Mouse (Mus musculus): ENCODE data around the gene Atp2b2. TPM values are rescaled to one million over a fixed set of nuclear protein-coding genes. Genes with fewer than 3 reads are reported as not detected.
A peak's percentile ranks its signal among the peaks of the same experiment; 100 is the strongest.
"Not testable (repeated sequence)": the region's sequence is repeated elsewhere in the genome, so short reads cannot be mapped to it uniquely, and the experiment has no call there.

Gene Atp2b2
- total RNA-seq, 4 experiments from 2014 or later: 288 to 357 (median 324) TPM

GRCm38 (mm10) chr6:113728181-113728580 lies 314.2 kb downstream of the Atp2b2 start:
- no peak for DNase-seq (ENCODE audit: low spot score in 2 of 2)

- DNase-seq (ENCODE audit: low spot score in 2 of 2): no peak
These were observed 321.4 kb downstream of the Atp2b2 start for GRCm38 (mm10) chr6:113721061-113721460.

- DNase-seq (ENCODE audit: low spot score in 2 of 2): no peak
These were observed 322.5 kb downstream of the Atp2b2 start, which contains the start of gene Ghrl for GRCm38 (mm10) chr6:113719878-113720277. TSS of gene Ghrl (minus strand) at chr6:113719880.

- DNase-seq (ENCODE audit: low spot score in 2 of 2): no peak
These were observed 324.9 kb downstream of the Atp2b2 start for GRCm38 (mm10) chr6:113717541-113717940.

GRCm38 (mm10) chr6:113714797-113715196 lies 327.6 kb downstream of the Atp2b2 start:
- no peak for DNase-seq (ENCODE audit: low spot score in 2 of 2)

- DNase-seq (ENCODE audit: low spot score in 2 of 2): no peak
These were observed 328.1 kb downstream of the Atp2b2 start for GRCm38 (mm10) chr6:113714276-113714675.

- DNase-seq (ENCODE audit: low spot score in 2 of 2): not testable (repeated sequence)
These were observed 329.0 kb downstream of the Atp2b2 start for GRCm38 (mm10) chr6:113713389-113713788.

- no peak for DNase-seq (ENCODE audit: low spot score in 2 of 2)
These were observed 329.7 kb downstream of the Atp2b2 start for GRCm38 (mm10) chr6:113712718-113713117.

GRCm38 (mm10) chr6:113697222-113698205 lies 344.9 kb downstream of the Atp2b2 start:
- no peak for DNase-seq (ENCODE audit: low spot score in 2 of 2)

- peak; percentile 97 for DNase-seq (ENCODE audit: low spot score in 2 of 2)
These were observed 345.7 kb downstream of the Atp2b2 start, which contains the start of gene Tatdn2 for GRCm38 (mm10) chr6:113696582-113697221. TSS of gene Tatdn2 (plus strand) at chr6:113697050.

GRCm38 (mm10) chr6:113695766-113696355 lies 346.6 kb downstream of the Atp2b2 start:
- DNase-seq (ENCODE audit: low spot score in 2 of 2): no peak

GRCm38 (mm10) chr6:113695203-113695602 lies 347.2 kb downstream of the Atp2b2 start:
- no peak for DNase-seq (ENCODE audit: low spot score in 2 of 2)

Small RNA genes within 50 kb of the gene (microRNA-seq; reads per million reads assigned to microRNA genes)
- gene Mir7042: 0 to 0.64 reads per million in 2 experiments

Other genes with a start within 250 kb of the Atp2b2 start
- gene Slc6a11, start 88.6 kb upstream of the Atp2b2 start, total RNA-seq (2022): 10 to 100 TPM; 75.8 to 95.3 (median 85.6) TPM
- 100 to 1,000 TPM; 261 to 298 (median 279) TPM for gene Slc6a1, start 240.0 kb upstream of the Atp2b2 start, total RNA-seq (2022)

Data from layer of hippocampus, adult 8-10 months (tissue).